Mouse (Mus musculus) heart, adult 2 months (tissue): ENCODE data around the gene Gm20388.

Experiments used
- CTCF ChIP-seq: fragments of 200-600 bp; IDR thresholded peaks from 2 replicates; pipeline ENCODE4 v1.8.1; 2022; ENCODE audit warnings: antibody characterized with exemption, mild to moderate bottlenecking, moderate library complexity
- POLR2A ChIP-seq: fragments of 200-500 bp; IDR thresholded peaks from 2 replicates; pipeline ENCODE4 v1.6.1; 2011; ENCODE audit warnings: mild to moderate bottlenecking, low read depth, low read length, control low read depth; ENCODE audit not compliant: insufficient read depth

DNA sequence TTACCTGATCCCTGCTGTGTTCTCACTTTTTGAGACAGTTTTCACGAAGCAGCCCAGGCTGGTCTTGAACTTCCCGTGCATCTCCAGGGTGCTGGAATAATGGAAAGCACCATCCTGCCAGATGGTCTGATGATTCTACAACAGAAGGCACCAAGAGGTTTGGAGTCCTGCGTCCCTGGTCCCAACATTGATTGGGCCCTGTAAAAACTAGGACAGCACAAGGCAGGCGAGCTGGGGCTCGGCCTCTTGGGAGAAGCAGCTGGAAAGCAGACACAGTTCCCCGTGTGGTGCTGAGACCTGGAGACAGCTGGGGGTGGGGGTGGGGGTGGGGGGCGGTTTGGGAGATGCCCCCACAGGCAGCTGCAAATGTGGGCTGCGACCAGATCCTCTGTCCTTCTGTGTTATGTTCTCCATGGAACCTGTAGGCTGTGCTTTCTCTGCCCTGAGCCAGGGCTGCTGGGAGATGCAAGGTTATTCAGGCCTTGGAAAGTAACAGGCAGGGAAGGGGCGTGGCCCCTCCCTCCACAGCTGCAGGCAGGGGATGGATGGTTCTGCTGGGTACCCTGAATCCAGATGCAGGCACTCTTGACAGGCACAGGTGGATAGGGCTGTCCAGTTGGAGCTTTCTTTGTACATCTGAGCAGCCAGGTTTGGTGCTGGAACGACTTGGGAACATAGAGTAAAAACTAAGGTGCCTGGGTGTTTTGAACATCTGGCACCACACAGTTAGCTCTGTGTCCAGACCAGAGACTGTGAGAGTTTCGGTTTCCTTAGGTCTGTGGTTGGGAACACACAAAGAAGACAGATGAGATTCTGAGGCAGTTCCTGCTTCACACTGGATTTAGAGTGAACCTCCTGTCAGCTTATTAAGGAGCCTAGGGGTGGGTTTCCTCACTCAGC lies 314.1 kb downstream of the Gm20388 start:
- TF ChIP-seq CTCF (no peak), POLR2A (no peak)
